Mouse (Mus musculus) C2C12 (cell line): ENCODE measurements around the gene Abcc9.

Source experiments
- CTCF ChIP-seq: IDR thresholded peaks from one replicate; pipeline ENCODE4 v1.5.1; 2011; ENCODE audit not compliant: control insufficient read depth, insufficient read depth, insufficient read length
- FOSL1 ChIP-seq: IDR thresholded peaks from one replicate; pipeline ENCODE4 v1.8.0; 2011; ENCODE audit warnings: mild to moderate bottlenecking, low read length; ENCODE audit not compliant: poor library complexity, insufficient read depth, severe bottlenecking
- MAX ChIP-seq: IDR thresholded peaks from one replicate; pipeline ENCODE4 v1.6.1; 2011; ENCODE audit warnings: mild to moderate bottlenecking, control low read depth
- MYOD1 ChIP-seq: IDR thresholded peaks from one replicate; pipeline ENCODE4 v1.6.1; 2011; ENCODE audit warnings: low read depth; ENCODE audit not compliant: control insufficient read depth, insufficient read length
- MYOG ChIP-seq: IDR thresholded peaks from one replicate; pipeline ENCODE4 v1.6.1; 2011; ENCODE audit not compliant: control insufficient read depth, insufficient read length; ENCODE audit errors: extremely low read depth
- USF1 ChIP-seq: IDR thresholded peaks from one replicate; pipeline ENCODE4 v1.6.1; 2011; ENCODE audit warnings: low read depth, mild to moderate bottlenecking, control low read depth, moderate library complexity

DNA sequence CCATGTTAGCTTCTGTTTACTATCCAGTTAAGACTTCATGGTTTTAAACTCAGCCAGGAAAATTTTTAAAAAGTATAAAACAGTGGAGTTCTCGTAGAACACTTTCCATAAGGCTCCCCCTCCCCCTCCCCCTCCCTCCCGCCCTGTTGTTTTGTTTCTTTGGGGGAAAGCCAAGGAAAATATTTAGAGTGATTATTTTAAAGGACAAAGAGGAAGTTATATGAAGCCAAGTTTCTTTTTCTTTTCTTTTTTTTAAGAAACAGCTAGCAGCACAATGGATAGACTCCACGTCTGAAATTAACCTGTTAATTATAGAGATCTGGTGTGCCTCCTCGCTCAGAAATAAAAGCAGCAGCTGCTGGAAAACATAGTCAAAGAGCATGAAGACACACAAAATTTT is 9.0 kb upstream of the Abcc9 start:
- TF ChIP-seq CTCF = no peak
- no peak for TF ChIP-seq MAX
- TF ChIP-seq USF1 = no peak
- no peak for TF ChIP-seq FOSL1
- TF ChIP-seq MYOD1 = no peak
- TF ChIP-seq MYOG = no peak
